Mouse (Mus musculus): Measurements from ENCODE around the gene Tnr. TPM values are rescaled to one million over a fixed set of nuclear protein-coding genes. Genes with fewer than 3 reads are reported as not detected.
"Not testable (repeated sequence)": the region's sequence is repeated elsewhere in the genome, so short reads cannot be mapped to it uniquely, and the experiment has no call there.

Gene Tnr
- polyA plus RNA-seq, 1 experiment: not detected

DNA sequence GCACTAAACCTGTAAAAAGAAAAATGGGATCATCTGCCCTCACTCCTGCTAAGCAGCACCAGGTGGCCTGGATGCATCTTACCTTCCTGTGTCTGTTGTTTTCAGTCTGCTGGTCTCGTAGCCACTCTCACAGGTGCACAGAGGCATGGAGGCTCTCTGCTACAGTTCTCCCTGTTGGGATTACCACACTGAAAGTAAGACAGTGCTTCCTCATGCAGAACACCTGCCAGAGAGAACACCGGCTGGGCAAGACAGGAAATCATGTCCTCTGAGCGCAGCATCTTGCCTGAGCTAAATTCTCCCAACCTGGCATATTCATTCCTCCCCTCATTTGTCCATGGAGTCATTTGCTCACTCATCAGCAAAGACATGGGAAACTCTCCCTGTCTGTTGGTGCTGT, 415.8 kb downstream of the Tnr start:
- TF ChIP-seq POLR2A (IDR thresholded peaks at IDR 0.05; ENCODE audit: borderline replicate concordance, control insufficient read depth, low read depth, low read length): no peak
- no peak for TF ChIP-seq CTCF (IDR thresholded peaks at IDR 0.05; ENCODE audit: control insufficient read depth, insufficient read depth, low read length)
- WGBS: 59% methylated on average over 3 of the region's 3 CpGs
- Histone ChIP-seq H3K27ac (ENCODE audit: control insufficient read depth, insufficient read depth, low read depth, low read length, poor library complexity) (no peak overlapping the region), H3K4me1 (ENCODE audit: control insufficient read depth, insufficient read depth, low read length) (peaks cover 1% of the 10 kb centered on the region; the same call in 1 of the 2 replicates), H3K4me3 (replicated peaks; ENCODE audit: control insufficient read depth, low read depth, low read length) (no peak overlapping the region)

DNA sequence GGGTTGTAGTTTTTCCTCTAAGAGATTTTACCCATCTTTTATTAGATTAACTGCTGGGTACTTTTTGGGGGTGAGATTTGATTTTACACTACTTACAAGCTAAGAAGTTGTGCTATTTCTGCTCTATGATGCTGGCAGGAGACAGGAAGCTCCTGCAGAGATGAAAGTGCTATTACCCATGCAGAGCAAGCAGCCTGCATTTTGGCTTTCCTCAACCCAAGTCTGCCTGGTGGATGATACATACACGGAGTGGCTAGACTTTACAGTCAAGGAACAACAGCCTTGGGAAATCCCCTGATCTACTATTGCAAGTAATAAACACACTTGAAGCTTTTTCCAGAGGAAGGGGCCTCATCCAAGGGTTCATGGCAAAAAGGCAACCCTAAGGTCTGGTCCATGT, 430.0 kb downstream of the Tnr start:
- no peak overlapping the region for H3K4me3 ChIP-seq (replicated peaks; ENCODE audit: control insufficient read depth, low read depth, low read length)
- no peak for TF ChIP-seq POLR2A (IDR thresholded peaks at IDR 0.05; ENCODE audit: borderline replicate concordance, control insufficient read depth, low read depth, low read length)
- TF ChIP-seq CTCF (IDR thresholded peaks at IDR 0.05; ENCODE audit: control insufficient read depth, insufficient read depth, low read length): no peak
- H3K27ac ChIP-seq (ENCODE audit: control insufficient read depth, insufficient read depth, low read depth, low read length, poor library complexity): no peak overlapping the region
- no peaks in the 10 kb centered on the region for H3K4me1 ChIP-seq (ENCODE audit: control insufficient read depth, insufficient read depth, low read length)
- WGBS: 21% methylated on average over 1 of the region's 1 CpGs

DNA sequence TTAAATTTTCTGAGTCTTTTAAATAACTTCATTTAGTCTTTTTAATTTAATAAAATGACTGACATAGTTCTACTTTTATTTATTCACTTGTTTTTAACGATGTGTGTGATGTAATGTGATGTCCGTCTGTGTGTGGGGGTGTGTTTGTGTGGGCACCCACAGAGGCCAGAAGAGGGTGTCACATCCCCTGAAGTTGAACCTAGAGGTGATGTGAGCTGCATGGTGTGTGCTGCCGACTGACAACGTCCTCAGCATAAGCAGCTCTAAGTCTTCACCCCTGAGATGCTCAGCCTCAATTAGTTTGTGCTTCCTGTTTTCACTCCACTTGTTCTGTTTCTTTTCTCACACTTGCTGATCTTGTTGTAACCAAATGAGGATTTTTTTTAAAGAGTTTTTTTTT, 439.8 kb downstream of the Tnr start:
- Histone ChIP-seq H3K4me1 (ENCODE audit: control insufficient read depth, insufficient read depth, low read length) (no peaks in the 10 kb centered on the region; the same call in 1 of the 2 replicates), H3K27ac (ENCODE audit: control insufficient read depth, insufficient read depth, low read depth, low read length, poor library complexity) (no peak overlapping the region), H3K4me3 (replicated peaks; ENCODE audit: control insufficient read depth, low read depth, low read length) (no peak overlapping the region)
- TF ChIP-seq CTCF (IDR thresholded peaks at IDR 0.05; ENCODE audit: control insufficient read depth, insufficient read depth, low read length) (peak; percentile 39; the same call in 1 of the 2 replicates), POLR2A (IDR thresholded peaks at IDR 0.05; ENCODE audit: borderline replicate concordance, control insufficient read depth, low read depth, low read length) (no peak)
- 59% methylated on average over 4 of the region's 4 CpGs for WGBS

DNA sequence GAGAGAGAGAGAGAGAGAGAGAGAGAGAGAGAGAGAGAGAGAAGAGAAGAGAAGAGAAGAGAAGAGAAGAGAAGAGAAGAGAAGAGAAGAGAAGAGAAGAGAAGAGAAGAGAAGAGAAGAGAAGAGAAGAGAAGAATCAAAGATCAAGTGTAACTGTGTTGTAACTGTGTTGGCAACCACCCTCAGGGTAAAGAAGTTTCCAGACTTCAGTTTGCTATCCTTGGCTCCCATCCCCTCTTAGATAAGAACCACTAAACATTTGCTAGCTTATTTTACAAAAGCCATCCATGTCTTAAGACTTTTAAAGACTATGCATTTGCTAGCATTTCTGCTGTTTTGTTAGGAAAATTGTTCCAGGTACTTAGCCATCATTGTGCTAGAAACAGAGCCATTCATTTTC, 442.7 kb downstream of the Tnr start:
- H3K27ac ChIP-seq (ENCODE audit: control insufficient read depth, insufficient read depth, low read depth, low read length, poor library complexity); H3K4me1 ChIP-seq (ENCODE audit: control insufficient read depth, insufficient read depth, low read length); H3K4me3 ChIP-seq (replicated peaks; ENCODE audit: control insufficient read depth, low read depth, low read length): not testable (repeated sequence)

DNA sequence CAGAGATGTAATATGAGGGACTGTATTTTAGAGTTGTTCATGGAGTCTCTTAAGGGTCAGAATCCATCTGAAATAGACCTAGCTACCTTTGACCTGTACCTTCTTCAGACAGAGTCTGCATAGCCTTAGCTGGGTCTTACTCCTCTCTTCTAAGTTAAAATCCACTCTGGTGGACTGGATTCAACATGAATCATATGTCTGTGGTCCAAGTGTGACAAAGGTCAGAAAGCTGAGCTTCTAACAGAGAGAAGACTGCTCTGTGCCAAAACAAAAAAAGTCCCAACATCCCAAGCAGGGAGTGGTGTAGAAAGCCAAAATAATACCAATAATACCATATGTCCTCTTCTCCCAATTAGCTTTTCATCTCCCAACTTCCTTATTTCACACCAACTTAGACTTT, 444.8 kb downstream of the Tnr start:
- no peak for TF ChIP-seq CTCF (IDR thresholded peaks at IDR 0.05; ENCODE audit: control insufficient read depth, insufficient read depth, low read length)
- no peak for TF ChIP-seq POLR2A (IDR thresholded peaks at IDR 0.05; ENCODE audit: borderline replicate concordance, control insufficient read depth, low read depth, low read length)
- Histone ChIP-seq H3K27ac (ENCODE audit: control insufficient read depth, insufficient read depth, low read depth, low read length, poor library complexity) (no peak overlapping the region), H3K4me3 (replicated peaks; ENCODE audit: control insufficient read depth, low read depth, low read length) (no peak overlapping the region), H3K4me1 (ENCODE audit: control insufficient read depth, insufficient read depth, low read length) (no peaks in the 10 kb centered on the region; the same call in 1 of the 2 replicates)

DNA sequence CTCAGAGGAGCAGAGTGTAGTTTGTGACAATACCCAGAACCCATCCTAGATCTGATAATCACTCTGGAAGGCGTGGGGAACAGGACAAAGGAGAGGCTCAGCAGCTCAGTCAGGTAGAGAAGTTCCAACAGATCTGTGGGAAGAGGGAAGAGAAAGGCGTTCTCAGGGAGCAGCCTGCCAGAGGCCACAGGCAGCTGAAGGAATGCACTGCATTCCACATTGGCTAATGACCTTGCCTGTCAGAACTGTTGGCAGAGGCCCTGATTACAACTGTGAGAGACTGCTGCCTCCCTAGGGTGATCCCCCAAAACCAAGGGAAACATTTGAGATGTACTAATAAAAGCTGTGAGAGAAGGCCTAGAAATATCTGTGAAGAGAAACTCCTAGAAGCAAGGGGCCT, 454.2 kb downstream of the Tnr start:
- 68% methylated on average over 2 of the region's 2 CpGs for WGBS
- Histone ChIP-seq H3K27ac (ENCODE audit: control insufficient read depth, insufficient read depth, low read depth, low read length, poor library complexity) (no peak overlapping the region), H3K4me1 (ENCODE audit: control insufficient read depth, insufficient read depth, low read length) (no peaks in the 10 kb centered on the region; the same call in 1 of the 2 replicates), H3K4me3 (replicated peaks; ENCODE audit: control insufficient read depth, low read depth, low read length) (no peak overlapping the region)
- TF ChIP-seq POLR2A (IDR thresholded peaks at IDR 0.05; ENCODE audit: borderline replicate concordance, control insufficient read depth, low read depth, low read length) (no peak), CTCF (IDR thresholded peaks at IDR 0.05; ENCODE audit: control insufficient read depth, insufficient read depth, low read length) (no peak)

DNA sequence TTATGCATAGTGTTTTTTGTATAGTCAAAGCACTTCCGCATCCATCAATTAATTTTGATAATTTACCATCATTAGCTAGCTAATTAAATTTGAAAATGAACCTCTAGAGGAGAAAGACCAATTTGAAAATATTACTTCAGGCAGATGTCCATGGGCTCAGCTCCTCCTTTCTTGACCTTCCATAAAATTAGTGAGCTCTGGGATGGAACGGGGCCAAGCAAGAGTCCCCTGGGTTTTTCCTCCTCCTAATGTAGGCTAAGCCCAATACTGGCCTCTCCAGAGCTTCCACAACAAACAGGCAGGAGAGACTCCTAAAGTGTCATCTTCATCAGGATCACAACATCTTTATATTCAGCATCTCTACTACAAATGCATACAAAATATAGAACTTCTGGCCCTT, 455.5 kb downstream of the Tnr start:
- H3K4me3 ChIP-seq (replicated peaks; ENCODE audit: control insufficient read depth, low read depth, low read length): no peak overlapping the region
- H3K4me1 ChIP-seq (ENCODE audit: control insufficient read depth, insufficient read depth, low read length): no peaks in the 10 kb centered on the region; the same call in 1 of the 2 replicates
- 87% methylated on average over 2 of the region's 2 CpGs for WGBS
- TF ChIP-seq POLR2A (IDR thresholded peaks at IDR 0.05; ENCODE audit: borderline replicate concordance, control insufficient read depth, low read depth, low read length) (no peak), CTCF (IDR thresholded peaks at IDR 0.05; ENCODE audit: control insufficient read depth, insufficient read depth, low read length) (no peak)
- H3K27ac ChIP-seq (ENCODE audit: control insufficient read depth, insufficient read depth, low read depth, low read length, poor library complexity): no peak overlapping the region

DNA sequence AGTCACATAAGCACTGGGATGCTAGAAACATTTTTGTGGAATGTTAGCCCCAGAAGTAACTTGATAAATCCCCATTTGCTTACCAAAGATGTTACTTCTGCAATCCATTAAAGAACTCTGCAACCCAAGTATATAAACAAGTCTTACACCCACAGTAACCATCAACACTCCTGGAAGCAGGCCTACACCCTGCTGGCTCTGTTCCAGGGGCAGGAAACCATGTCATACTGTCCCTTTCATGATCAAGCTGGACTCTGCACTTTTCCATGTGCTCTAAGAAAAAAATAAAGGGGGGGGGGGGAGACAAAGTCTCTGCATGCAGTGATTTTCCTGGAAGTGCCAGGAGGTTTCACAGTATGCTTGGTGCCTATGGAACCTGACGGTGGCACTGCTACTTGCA, 456.8 kb downstream of the Tnr start:
- TF ChIP-seq CTCF (IDR thresholded peaks at IDR 0.05; ENCODE audit: control insufficient read depth, insufficient read depth, low read length) (no peak), POLR2A (IDR thresholded peaks at IDR 0.05; ENCODE audit: borderline replicate concordance, control insufficient read depth, low read depth, low read length) (no peak)
- H3K27ac ChIP-seq (ENCODE audit: control insufficient read depth, insufficient read depth, low read depth, low read length, poor library complexity): no peak overlapping the region
- 83% methylated on average over 1 of the region's 1 CpGs for WGBS

More for the DNA sequence above, 456.8 kb downstream of the Tnr start:
- Histone ChIP-seq H3K4me1 (ENCODE audit: control insufficient read depth, insufficient read depth, low read length) (no peaks in the 10 kb centered on the region; the same call in 1 of the 2 replicates), H3K4me3 (replicated peaks; ENCODE audit: control insufficient read depth, low read depth, low read length) (no peak overlapping the region)
